Mouse (Mus musculus) kidney, postnatal 0 days (tissue): ENCODE data around the gene Gm49630. TPM values are rescaled to one million over a fixed set of nuclear protein-coding genes. Genes with fewer than 3 reads are reported as not detected.
A peak's percentile ranks its signal among the peaks of the same experiment; 100 is the strongest.
"Not testable (repeated sequence)": the region's sequence is repeated elsewhere in the genome, so short reads cannot be mapped to it uniquely, and the experiment has no call there.

Source experiments
- ATAC-seq: fragments of 200-750 bp; cut with Nextera tagmentation; replicated peaks from 2 replicates; pipeline ENCODE4 v1.8.0; 2017; ENCODE audit warnings: low read depth, moderate number of reproducible peaks, moderate TSS enrichment, moderate library complexity; ENCODE audit not compliant: low FRiP score
- DNase-seq: peaks from one replicate; pipeline ENCODE4 v3.0.0-alpha.2; 2016; ENCODE audit warnings: low spot score
- H3K27ac ChIP-seq: fragments of 300-500 bp; sonication (generic); 2 replicates; pipeline ENCODE4 v1.5.1; 2014; ENCODE audit warnings: mild to moderate bottlenecking
- H3K27me3 ChIP-seq: fragments of 300-500 bp; sonication (generic); 2 replicates; pipeline ENCODE4 v1.6.1; 2014; ENCODE audit warnings: low read length, mixed read lengths; ENCODE audit not compliant: insufficient read depth
- H3K36me3 ChIP-seq: fragments of 300-500 bp; sonication (generic); 2 replicates; pipeline ENCODE4 v1.6.1; 2014; ENCODE audit warnings: low read length, mixed read lengths; ENCODE audit not compliant: insufficient read depth
- H3K4me1 ChIP-seq: fragments of 300-500 bp; sonication (generic); replicated peaks from 2 replicates; pipeline ENCODE4 v1.6.1; 2014; ENCODE audit warnings: antibody characterized with exemption, low read length, mixed read lengths; ENCODE audit not compliant: insufficient read depth
- H3K4me2 ChIP-seq: fragments of 300-500 bp; sonication (generic); 2 replicates; pipeline ENCODE4 v1.6.1; 2014; ENCODE audit warnings: mild to moderate bottlenecking, low read length, moderate library complexity, mixed read lengths
- H3K4me3 ChIP-seq: fragments of 300-500 bp; sonication (generic); replicated peaks from 2 replicates; pipeline ENCODE4 v1.5.1; 2014; ENCODE audit warnings: low read depth, low read length
- H3K9ac ChIP-seq: fragments of 300-500 bp; sonication (generic); 2 replicates; pipeline ENCODE4 v1.6.1; 2014; ENCODE audit warnings: low read depth, low read length
- H3K9me3 ChIP-seq: fragments of 300-500 bp; sonication (generic); replicated peaks from 2 replicates; pipeline ENCODE4 v1.6.1; 2016; ENCODE audit warnings: low read length, inconsistent platforms, mixed read lengths
- WGBS: fragments of 180-500 bp; shearing (Covaris S2); extraction: QIAGEN DNeasy Blood & Tissue Kit; methylation state at CpG from one replicate; pipeline ENCODE4 v1.1.7; 2014; 5-methylcytosine and 5-hydroxymethylcytosine counted together
- polyA plus RNA-seq: library from polyadenylated mRNA; unstranded; fragments of >200 nt; fragmentation: Nextera tagmentation; extraction: Ambion mirVana; gene quantifications from 2 replicates; pipeline ENCODE4 v1.2.1, GENCODE M21; 2015

The Gm49630 gene
- polyA plus RNA-seq, 1 experiment from 2014 or later = not detected

- H3K9ac ChIP-seq, H3K9me3 ChIP-seq, H3K27ac ChIP-seq, H3K4me1 ChIP-seq, H3K4me3 ChIP-seq, DNase-seq, H3K27me3 ChIP-seq, H3K4me2 ChIP-seq, H3K36me3 ChIP-seq: not testable (repeated sequence)
- WGBS = 83% methylated on average over 1 of the region's 3 CpGs
- ATAC-seq = peak; percentile 38; the same call in 1 of the 2 replicates
Observed at GRCm38 (mm10) chr17:7376951-7377700, 5.3 kb upstream of the Gm49630 start.

GRCm38 (mm10) chr17:7369401-7369800, 2.4 kb downstream of the Gm49630 start:
- not testable (repeated sequence) for ATAC-seq, H3K4me3 ChIP-seq, H3K4me2 ChIP-seq, H3K4me1 ChIP-seq, H3K9me3 ChIP-seq, H3K27ac ChIP-seq, H3K9ac ChIP-seq, H3K27me3 ChIP-seq, DNase-seq, H3K36me3 ChIP-seq
- WGBS = 68% methylated on average over 5 of the region's 6 CpGs

GRCm38 (mm10) chr17:7366676-7367374, 5.0 kb downstream of the Gm49630 start:
- ATAC-seq, H3K36me3 ChIP-seq, H3K27me3 ChIP-seq, H3K4me1 ChIP-seq, H3K4me2 ChIP-seq, H3K9me3 ChIP-seq, H3K9ac ChIP-seq, DNase-seq, H3K27ac ChIP-seq, H3K4me3 ChIP-seq: not testable (repeated sequence)
- 67% methylated on average over 5 of the region's 7 CpGs for WGBS

GRCm38 (mm10) chr17:7366265-7366664, 5.5 kb downstream of the Gm49630 start:
- WGBS = no CpG with 5 or more reads among the region's 1 CpGs
- H3K27me3 ChIP-seq, H3K4me2 ChIP-seq, DNase-seq, H3K36me3 ChIP-seq, H3K9me3 ChIP-seq, ATAC-seq, H3K4me3 ChIP-seq, H3K9ac ChIP-seq, H3K27ac ChIP-seq, H3K4me1 ChIP-seq: not testable (repeated sequence)

GRCm38 (mm10) chr17:7365615-7366014, 6.2 kb downstream of the Gm49630 start:
- not testable (repeated sequence) for DNase-seq, H3K27me3 ChIP-seq, H3K4me2 ChIP-seq, H3K27ac ChIP-seq, H3K36me3 ChIP-seq, H3K4me1 ChIP-seq, H3K9me3 ChIP-seq, ATAC-seq, H3K4me3 ChIP-seq, H3K9ac ChIP-seq
- WGBS = no CpG with 5 or more reads among the region's 3 CpGs

- not testable (repeated sequence) for H3K4me1 ChIP-seq, H3K36me3 ChIP-seq, H3K9me3 ChIP-seq, H3K9ac ChIP-seq, H3K4me2 ChIP-seq, H3K4me3 ChIP-seq, H3K27me3 ChIP-seq, DNase-seq, ATAC-seq, H3K27ac ChIP-seq
- WGBS = 85% methylated on average over 9 of the region's 9 CpGs
Observed at GRCm38 (mm10) chr17:7360749-7361465, 10.9 kb downstream of the Gm49630 start.

- DNase-seq, H3K36me3 ChIP-seq, H3K27me3 ChIP-seq, H3K4me2 ChIP-seq, ATAC-seq, H3K4me3 ChIP-seq, H3K9me3 ChIP-seq, H3K4me1 ChIP-seq, H3K9ac ChIP-seq, H3K27ac ChIP-seq: not testable (repeated sequence)
- 68% methylated on average over 4 of the region's 4 CpGs for WGBS
Observed at GRCm38 (mm10) chr17:7359806-7360205, 12.0 kb downstream of the Gm49630 start.

GRCm38 (mm10) chr17:7352596-7352995, 19.2 kb downstream of the Gm49630 start, which contains the start of gene Ttll2:
Gene Ttll2, minus strand, starts transcription at chr17:7352696.
- 88% methylated on average over 1 of the region's 1 CpGs for WGBS
- H3K9ac ChIP-seq, DNase-seq, H3K9me3 ChIP-seq, H3K4me1 ChIP-seq, H3K4me2 ChIP-seq, H3K36me3 ChIP-seq, H3K27me3 ChIP-seq, H3K27ac ChIP-seq, H3K4me3 ChIP-seq, ATAC-seq: not testable (repeated sequence)

- not testable (repeated sequence) for DNase-seq, H3K9me3 ChIP-seq, H3K4me1 ChIP-seq, H3K9ac ChIP-seq, ATAC-seq, H3K36me3 ChIP-seq, H3K4me3 ChIP-seq, H3K27ac ChIP-seq, H3K27me3 ChIP-seq, H3K4me2 ChIP-seq
- 82% methylated on average over 2 of the region's 3 CpGs for WGBS
Observed at GRCm38 (mm10) chr17:7348765-7349164, 23.0 kb downstream of the Gm49630 start.
